Mouse (Mus musculus) lung, embryonic 15.5 days (tissue): Measurements from ENCODE around the gene Gdf7. TPM values are rescaled to one million over a fixed set of nuclear protein-coding genes. Genes with fewer than 3 reads are reported as not detected.

Experiments used
- ATAC-seq: fragments of 200-750 bp; cut with Nextera tagmentation; 2 replicates; pipeline ENCODE4 v1.8.0; 2017; ENCODE audit warnings: moderate number of reproducible peaks, borderline replicate concordance; ENCODE audit not compliant: low FRiP score, low TSS enrichment; ENCODE audit errors: extremely low read depth
- H3K27ac ChIP-seq: fragments of 300-500 bp; sonication (generic); 2 replicates; pipeline ENCODE4 v1.5.1; 2015; ENCODE audit warnings: moderate library complexity, mild to moderate bottlenecking, inconsistent platforms
- H3K27me3 ChIP-seq: fragments of 300-500 bp; sonication (generic); 2 replicates; pipeline ENCODE4 v1.6.1; 2015; ENCODE audit warnings: inconsistent platforms
- H3K36me3 ChIP-seq: fragments of 300-500 bp; sonication (generic); 2 replicates; pipeline ENCODE4 v1.6.1; 2015; ENCODE audit warnings: inconsistent platforms
- H3K4me1 ChIP-seq: fragments of 300-500 bp; sonication (generic); 2 replicates; pipeline ENCODE4 v1.6.1; 2015; ENCODE audit warnings: inconsistent platforms
- H3K4me2 ChIP-seq: fragments of 300-500 bp; sonication (generic); 2 replicates; pipeline ENCODE4 v1.6.1; 2015; ENCODE audit warnings: inconsistent platforms, mild to moderate bottlenecking, moderate library complexity
- H3K4me3 ChIP-seq: fragments of 300-500 bp; sonication (generic); 2 replicates; pipeline ENCODE4 v1.5.1; 2015; ENCODE audit warnings: mild to moderate bottlenecking, inconsistent platforms
- H3K9ac ChIP-seq: fragments of 300-500 bp; sonication (generic); 2 replicates; pipeline ENCODE4 v1.6.1; 2015; ENCODE audit warnings: inconsistent platforms
- H3K9me3 ChIP-seq: fragments of 300-500 bp; sonication (generic); 2 replicates; pipeline ENCODE4 v1.6.1; 2016; ENCODE audit warnings: inconsistent platforms
- WGBS: fragments of 180-500 bp; shearing (Covaris S2); methylation state at CpG from one replicate; pipeline ENCODE4 v1.1.7; 2015; 5-methylcytosine and 5-hydroxymethylcytosine counted together
- polyA plus RNA-seq: library from polyadenylated mRNA; unstranded; fragments of >200 nt; fragmentation: Nextera tagmentation; extraction: Ambion mirVana; gene quantifications from 2 replicates; pipeline ENCODE4 v1.2.1, GENCODE M21; 2015

Gdf7 gene
- polyA plus RNA-seq, 1 experiment from 2014 or later = not detected

DNA sequence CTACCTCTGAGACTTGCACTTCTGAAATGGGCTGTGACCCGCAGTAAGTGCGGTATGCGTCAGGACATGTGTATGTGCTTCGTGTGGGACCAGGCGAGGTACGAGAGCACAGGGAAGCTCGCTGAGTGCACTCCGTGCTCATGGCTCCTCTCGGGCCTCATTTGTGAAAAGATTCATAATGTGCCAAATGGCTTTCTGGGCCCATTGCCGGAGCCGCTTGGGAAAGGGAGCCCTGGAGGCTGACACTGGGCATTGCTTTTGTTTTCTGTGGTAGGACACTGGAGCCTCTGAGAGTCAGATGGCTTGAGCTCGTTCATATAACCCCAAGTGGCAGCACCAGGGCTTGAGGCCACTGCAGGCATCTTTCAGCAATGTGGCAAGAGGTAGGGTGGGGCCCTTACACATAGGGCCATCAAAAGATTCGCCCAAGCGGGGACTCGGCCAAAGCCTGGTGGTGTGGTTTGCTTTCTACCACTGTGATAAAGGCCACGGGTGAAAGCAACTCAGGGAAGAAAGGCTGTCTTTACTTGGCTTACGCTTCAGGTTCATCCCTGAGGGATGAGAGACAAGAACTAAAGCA is 24.3 kb upstream of the Gdf7 start:
- Histone ChIP-seq H3K27ac (no peak overlapping the region), H3K4me1 (peaks cover 19% of the 10 kb centered on the region), H3K9ac (no peak overlapping the region), H3K9me3 (no peaks in the 10 kb centered on the region), H3K4me3 (no peak overlapping the region), H3K36me3 (peaks cover 18% of the 10 kb centered on the region; the same call in 1 of the 2 replicates), H3K27me3 (no peaks in the 10 kb centered on the region), H3K4me2 (no peak overlapping the region)
- no peak for ATAC-seq
- 85% methylated on average over 17 of the region's 17 CpGs for WGBS

DNA sequence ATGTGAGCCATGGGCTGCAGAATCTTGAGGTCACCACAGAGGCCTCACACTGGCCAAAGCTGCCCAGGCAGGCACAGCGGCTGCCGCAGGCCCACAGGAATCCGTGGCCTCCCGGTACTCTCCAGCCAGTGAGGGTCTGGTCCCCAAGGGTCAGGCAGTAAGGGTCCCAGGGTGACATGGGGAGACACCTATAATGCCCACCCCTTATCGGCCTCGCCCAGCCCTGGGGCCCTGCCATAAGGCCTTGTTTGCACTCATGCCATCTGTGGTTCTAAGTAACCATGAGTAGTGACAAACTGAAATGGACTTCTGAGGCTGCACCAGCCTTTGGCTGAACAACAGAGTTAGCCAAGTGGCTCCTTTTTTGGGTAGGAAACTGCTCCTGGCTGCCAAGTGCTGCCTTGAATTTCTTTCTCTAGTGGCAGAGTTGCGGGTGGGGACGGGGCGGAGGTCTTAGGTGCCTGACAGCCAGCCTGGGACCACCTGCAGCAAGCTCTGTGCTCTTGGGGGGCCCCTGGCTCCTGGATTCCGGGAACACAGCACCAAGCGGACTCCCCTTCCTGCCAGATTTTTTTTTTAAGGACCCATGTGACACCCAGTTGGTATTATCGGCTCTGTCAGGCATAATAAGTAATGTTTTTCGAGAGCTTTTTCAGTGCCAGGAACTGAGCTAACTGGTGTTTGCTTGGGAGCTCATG is 23.6 kb upstream of the Gdf7 start:
- Histone ChIP-seq H3K36me3 (peaks cover 19% of the 10 kb centered on the region; the same call in 1 of the 2 replicates), H3K9me3 (no peaks in the 10 kb centered on the region), H3K27ac (no peak overlapping the region), H3K4me2 (no peak overlapping the region), H3K4me1 (peaks cover 17% of the 10 kb centered on the region), H3K9ac (no peak overlapping the region), H3K27me3 (no peaks in the 10 kb centered on the region), H3K4me3 (no peak overlapping the region)
- ATAC-seq = no peak
- 89% methylated on average over 13 of the region's 13 CpGs for WGBS

DNA sequence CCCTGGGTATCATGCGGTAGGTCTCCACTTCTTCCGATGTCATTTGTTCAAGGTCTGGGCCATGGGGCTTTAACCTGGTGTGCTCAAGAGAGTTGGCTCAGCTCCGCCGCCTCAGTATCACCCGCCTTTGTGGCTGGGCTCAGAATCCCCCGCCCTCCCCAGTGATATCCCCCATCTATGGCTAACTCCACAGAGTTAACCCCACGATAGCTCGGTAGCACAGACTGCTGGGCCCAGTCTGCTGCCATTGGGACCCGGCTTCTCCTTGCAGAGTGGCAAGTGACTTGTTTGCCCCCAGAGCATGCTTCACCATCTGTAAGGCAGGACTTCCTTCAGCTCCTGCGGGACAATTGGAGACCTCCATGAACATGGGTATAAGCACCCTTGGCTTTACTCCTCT is 22.3 kb upstream of the Gdf7 start:
- Histone ChIP-seq H3K36me3 (peaks cover 16% of the 10 kb centered on the region; the same call in 1 of the 2 replicates), H3K9me3 (no peaks in the 10 kb centered on the region), H3K4me1 (peaks cover 17% of the 10 kb centered on the region), H3K27ac (no peak overlapping the region), H3K9ac (no peak overlapping the region), H3K4me3 (no peak overlapping the region), H3K4me2 (no peak overlapping the region), H3K27me3 (no peaks in the 10 kb centered on the region)
- no peak for ATAC-seq
- 76% methylated on average over 10 of the region's 10 CpGs for WGBS

DNA sequence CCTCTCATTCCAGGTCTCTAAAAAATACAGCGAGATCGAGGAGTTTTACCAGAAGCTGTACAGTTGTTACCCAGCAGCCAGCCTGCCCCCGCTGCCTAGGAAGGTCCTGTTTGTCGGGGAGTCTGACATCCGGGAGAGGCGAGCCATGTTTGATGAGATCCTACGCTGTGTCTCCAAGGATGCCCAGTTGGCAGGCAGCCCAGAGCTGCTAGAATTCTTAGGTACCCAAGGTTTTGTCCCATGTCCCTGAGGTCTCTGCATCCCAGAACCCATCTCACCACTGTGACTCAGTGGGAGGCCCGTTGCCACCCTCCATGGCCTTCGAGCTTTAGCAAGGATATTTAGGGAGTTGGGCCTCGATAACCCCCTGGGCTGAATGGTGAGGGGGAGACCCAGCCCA is 19.8 kb upstream of the Gdf7 start:
- no peaks in the 10 kb centered on the region for H3K9me3 ChIP-seq
- H3K4me2 ChIP-seq = no peak overlapping the region
- H3K4me3 ChIP-seq = no peak overlapping the region
- WGBS = 79% methylated on average over 10 of the region's 10 CpGs
- H3K27ac ChIP-seq = no peak overlapping the region
- no peaks in the 10 kb centered on the region for H3K4me1 ChIP-seq
- no peak overlapping the region for H3K9ac ChIP-seq
- H3K27me3 ChIP-seq = no peaks in the 10 kb centered on the region
- peaks cover 16% of the 10 kb centered on the region; the same call in 1 of the 2 replicates for H3K36me3 ChIP-seq
- no peak for ATAC-seq

DNA sequence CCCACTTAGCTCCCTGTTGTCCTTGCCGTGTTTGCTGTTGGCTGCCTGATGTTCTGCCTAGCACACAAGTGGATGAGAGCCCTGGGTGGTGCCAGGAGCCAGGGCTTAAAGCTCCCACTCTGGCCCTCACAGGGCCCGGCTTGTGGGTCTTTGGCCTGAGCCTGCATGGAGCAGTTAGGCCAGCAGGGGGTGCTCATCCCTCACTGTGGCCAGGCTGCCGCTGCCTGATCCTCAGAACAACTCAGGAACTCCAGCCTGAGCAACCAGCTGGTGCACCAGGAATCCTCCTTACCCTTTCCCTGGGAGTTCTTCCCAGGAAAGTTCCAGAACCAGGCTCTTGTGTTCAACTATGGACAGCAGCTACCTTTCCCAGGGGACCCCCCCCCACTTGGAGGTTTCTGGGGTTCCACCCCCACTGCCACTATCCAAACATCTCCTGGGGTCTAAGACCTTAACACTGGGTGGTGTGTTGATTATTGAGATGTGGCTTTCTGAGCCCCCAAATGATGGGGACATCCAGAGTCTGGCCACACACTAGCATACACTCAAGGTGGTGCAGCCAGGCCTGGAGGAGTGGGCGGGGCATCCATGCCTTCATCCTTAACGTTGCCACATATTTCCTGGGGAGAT is 18.4 kb upstream of the Gdf7 start:
- Histone ChIP-seq H3K4me2 (no peak overlapping the region), H3K9me3 (no peaks in the 10 kb centered on the region), H3K27me3 (no peaks in the 10 kb centered on the region), H3K4me3 (no peak overlapping the region), H3K4me1 (no peaks in the 10 kb centered on the region), H3K27ac (no peak overlapping the region), H3K36me3 (peaks cover 16% of the 10 kb centered on the region; the same call in 1 of the 2 replicates), H3K9ac (no peak overlapping the region)
- WGBS = 37% methylated on average over 5 of the region's 5 CpGs
- no peak for ATAC-seq

DNA sequence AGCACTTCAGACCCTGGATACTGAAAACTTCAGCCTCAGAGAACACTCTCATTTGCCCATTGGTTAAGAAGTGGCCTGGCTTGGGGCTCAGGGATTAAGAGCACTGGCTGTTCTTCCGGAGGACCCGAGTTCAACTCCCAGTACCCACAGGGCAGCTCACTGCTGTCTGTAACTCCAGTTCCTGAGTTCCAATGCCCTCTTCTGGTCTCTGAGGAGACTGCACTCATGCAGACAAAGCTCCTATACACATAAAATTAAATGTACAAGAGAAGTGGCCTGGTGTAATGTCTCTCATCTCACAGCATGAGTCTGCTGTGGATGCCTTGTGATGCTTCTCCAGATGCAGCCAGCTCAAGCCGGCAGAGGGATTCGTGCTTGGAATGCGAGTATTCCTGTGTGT is 14.8 kb upstream of the Gdf7 start:
- Histone ChIP-seq H3K9ac (no peak overlapping the region), H3K4me2 (no peak overlapping the region), H3K4me1 (peaks cover 10% of the 10 kb centered on the region), H3K27me3 (peaks cover 7% of the 10 kb centered on the region), H3K9me3 (no peaks in the 10 kb centered on the region), H3K36me3 (peaks cover 12% of the 10 kb centered on the region; the same call in 1 of the 2 replicates), H3K27ac (no peak overlapping the region), H3K4me3 (no peak overlapping the region)
- WGBS = 87% methylated on average over 5 of the region's 5 CpGs
- ATAC-seq = no peak

DNA sequence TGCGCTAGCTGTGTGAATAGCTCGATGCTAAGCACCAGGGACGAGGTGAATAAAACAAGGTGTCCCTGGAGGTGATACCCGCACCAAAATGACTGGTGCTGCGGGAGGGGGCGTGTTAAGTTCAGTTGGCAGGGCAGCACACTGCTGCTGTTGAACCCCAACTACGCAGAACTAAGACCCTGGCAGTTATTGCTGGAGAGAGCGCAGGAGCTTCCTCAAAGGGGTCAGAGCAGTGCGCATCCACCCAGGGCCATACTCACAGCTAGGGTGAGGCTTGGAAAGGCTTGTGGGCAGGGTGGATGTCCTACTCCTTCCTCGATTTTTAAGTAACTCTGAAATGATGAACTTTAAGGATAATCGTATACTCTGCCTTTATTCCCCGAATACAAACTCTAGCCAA is 12.0 kb upstream of the Gdf7 start:
- Histone ChIP-seq H3K9ac (peak overlapping the region; percentile 66), H3K4me1 (peaks cover 10% of the 10 kb centered on the region), H3K27me3 (peaks cover 24% of the 10 kb centered on the region), H3K27ac (no peak overlapping the region), H3K9me3 (no peaks in the 10 kb centered on the region), H3K36me3 (peaks cover 4% of the 10 kb centered on the region; the same call in 1 of the 2 replicates), H3K4me2 (peak overlapping the region; percentile 73), H3K4me3 (peak overlapping the region; percentile 68)
- WGBS = 19% methylated on average over 12 of the region's 12 CpGs
- peak; percentile 27; the same call in 1 of the 2 replicates for ATAC-seq

DNA sequence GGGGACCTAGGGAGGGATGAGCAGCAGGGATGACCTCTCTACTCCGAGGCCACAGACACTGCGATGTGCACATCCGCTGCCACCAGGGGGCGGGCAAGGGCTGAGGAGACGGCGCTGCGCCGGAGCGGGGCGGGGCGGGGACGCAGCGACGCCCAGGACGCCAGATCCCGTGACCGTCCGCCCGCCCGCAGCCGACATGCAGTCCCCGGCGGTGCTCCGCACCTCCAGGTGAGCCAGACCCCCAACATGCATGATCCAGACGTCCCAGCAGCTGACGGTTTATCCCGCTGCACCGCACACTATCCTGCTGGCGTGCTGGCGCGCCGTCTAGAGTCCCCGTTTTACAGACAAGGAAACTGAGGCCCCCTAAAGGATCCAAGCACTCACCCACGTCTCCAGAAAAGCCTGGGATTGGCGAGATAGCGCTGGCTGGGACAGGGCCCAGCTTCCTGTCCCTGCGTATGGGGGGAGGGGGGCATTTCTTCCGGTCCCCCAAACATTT is 11.6 kb upstream of the Gdf7 start, which contains the start of gene Hs1bp3:
Gene Hs1bp3, plus strand, starts transcription at position 163 of the 502 bp plus-strand sequence.
- H3K9ac ChIP-seq = peak within 1 kb of the TSS; percentile 66
- under 1% methylated on average over 38 of the region's 38 CpGs for WGBS
- peak within 1 kb of the TSS; percentile 68 for H3K4me3 ChIP-seq
- H3K27ac ChIP-seq = no peak within 1 kb of the TSS
- peak within 1 kb of the TSS; percentile 73 for H3K4me2 ChIP-seq
- H3K4me1 ChIP-seq = peaks cover 10% of the 10 kb centered on the region
- ATAC-seq = peak; percentile 86
- peaks cover 24% of the 10 kb centered on the region for H3K27me3 ChIP-seq
- no peaks in the 10 kb centered on the region for H3K9me3 ChIP-seq
- H3K36me3 ChIP-seq = peaks cover 4% of the 10 kb centered on the region; the same call in 1 of the 2 replicates

DNA sequence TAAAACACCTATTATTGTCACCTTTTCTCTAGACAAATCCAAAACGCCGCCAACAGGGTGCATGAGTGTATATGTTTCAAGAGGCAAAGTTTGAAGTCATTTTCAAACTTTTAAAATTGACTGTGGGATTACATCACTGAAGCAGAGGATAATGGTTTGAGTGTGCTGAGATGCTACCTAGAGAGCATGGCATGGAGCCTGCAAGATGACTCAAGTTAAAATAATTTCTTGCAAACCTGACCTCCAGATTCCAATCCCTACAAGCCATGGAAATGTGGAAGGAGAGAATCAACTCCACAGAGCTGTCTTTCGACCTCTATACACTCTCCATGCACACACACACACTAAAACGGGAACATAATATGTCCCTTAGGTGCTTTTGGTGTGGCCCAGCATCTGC is 10.5 kb upstream of the Gdf7 start:
- H3K4me2 ChIP-seq = no peak overlapping the region
- ATAC-seq = no peak
- peaks cover 10% of the 10 kb centered on the region for H3K4me1 ChIP-seq
- no peaks in the 10 kb centered on the region for H3K9me3 ChIP-seq
- no peak overlapping the region for H3K9ac ChIP-seq
- H3K27ac ChIP-seq = no peak overlapping the region
- WGBS = 85% methylated on average over 4 of the region's 4 CpGs
- H3K27me3 ChIP-seq = peaks cover 28% of the 10 kb centered on the region
- no peak overlapping the region for H3K4me3 ChIP-seq
- H3K36me3 ChIP-seq = no peaks in the 10 kb centered on the region

DNA sequence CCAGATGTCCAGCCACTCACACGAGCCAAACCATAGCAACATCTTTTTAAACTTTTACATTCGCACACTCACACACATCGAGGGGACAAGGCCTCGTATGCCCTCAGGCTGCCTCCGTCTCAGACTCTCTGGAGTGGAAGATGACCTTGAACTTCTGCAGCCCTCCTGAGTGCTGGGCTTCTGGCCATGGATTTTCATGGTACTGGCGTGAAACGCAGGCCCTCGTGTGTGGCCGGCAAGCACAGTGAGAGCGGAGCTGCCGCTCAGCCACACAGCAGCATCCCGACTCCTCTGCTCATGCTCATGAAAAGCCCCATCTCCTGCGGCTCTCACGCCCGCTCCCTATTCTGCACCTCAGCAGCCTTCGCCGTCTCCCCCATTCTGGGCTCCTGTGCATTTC is 9.2 kb upstream of the Gdf7 start:
- Histone ChIP-seq H3K27me3 (peaks cover 33% of the 10 kb centered on the region), H3K4me1 (peaks cover 10% of the 10 kb centered on the region), H3K36me3 (no peaks in the 10 kb centered on the region), H3K4me2 (no peak overlapping the region), H3K9ac (no peak overlapping the region), H3K27ac (no peak overlapping the region), H3K9me3 (no peaks in the 10 kb centered on the region), H3K4me3 (no peak overlapping the region)
- no peak for ATAC-seq
- 54% methylated on average over 17 of the region's 17 CpGs for WGBS

DNA sequence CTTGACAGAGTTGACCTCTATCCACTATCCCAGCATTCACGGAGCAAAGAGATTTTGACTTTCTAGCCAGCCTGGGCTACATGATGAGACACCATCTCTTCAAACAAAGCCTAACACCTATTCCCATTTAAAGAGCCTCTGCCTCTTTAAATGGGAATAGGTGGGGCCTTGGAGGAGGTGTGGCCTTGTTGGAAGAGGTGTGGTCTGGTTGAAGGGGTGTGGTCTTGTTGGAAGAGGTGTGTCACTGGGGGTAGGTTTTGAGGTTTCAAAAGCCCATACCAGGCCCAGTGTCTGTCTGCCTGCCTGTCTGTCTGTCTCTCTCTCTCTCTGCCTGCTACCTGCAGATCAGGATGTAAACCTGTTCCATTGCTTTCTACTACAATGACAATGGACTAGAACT is 5.2 kb upstream of the Gdf7 start:
- Histone ChIP-seq H3K4me3 (no peak overlapping the region), H3K9ac (no peak overlapping the region), H3K4me1 (peaks cover 9% of the 10 kb centered on the region), H3K9me3 (no peaks in the 10 kb centered on the region), H3K36me3 (no peaks in the 10 kb centered on the region), H3K27me3 (peaks cover 69% of the 10 kb centered on the region), H3K27ac (no peak overlapping the region), H3K4me2 (no peak overlapping the region)
- WGBS = 49% methylated on average over 1 of the region's 1 CpGs
- peak; percentile 32; the same call in 1 of the 2 replicates for ATAC-seq

DNA sequence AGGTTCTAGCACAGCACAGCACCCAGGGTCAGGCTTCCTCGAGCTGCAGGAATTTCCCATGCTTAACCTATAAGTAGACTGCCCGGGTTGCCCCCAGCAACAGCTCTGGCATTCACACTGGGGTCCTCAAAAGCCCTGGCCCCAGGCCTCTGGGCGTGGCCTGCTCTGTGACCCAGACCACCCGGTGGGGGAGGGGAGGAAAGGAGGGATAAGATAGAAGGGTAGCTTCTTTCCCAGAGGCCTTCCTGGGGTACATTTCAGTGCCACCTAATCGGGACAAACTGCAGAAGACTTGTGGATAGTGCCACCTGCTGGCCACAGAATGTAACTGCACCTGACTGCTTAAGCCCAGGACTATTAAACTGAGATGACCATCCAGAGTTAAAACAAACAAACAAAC is 4.7 kb upstream of the Gdf7 start:
- Histone ChIP-seq H3K9me3 (no peaks in the 10 kb centered on the region), H3K9ac (no peak overlapping the region), H3K4me1 (peaks cover 13% of the 10 kb centered on the region), H3K27ac (no peak overlapping the region), H3K4me3 (no peak overlapping the region), H3K4me2 (no peak overlapping the region), H3K27me3 (peaks cover 69% of the 10 kb centered on the region), H3K36me3 (no peaks in the 10 kb centered on the region)
- WGBS = 5% methylated on average over 5 of the region's 5 CpGs
- peak; percentile 47; the same call in 1 of the 2 replicates for ATAC-seq
